Mouse (Mus musculus) layer of hippocampus, adult 11-12 months (tissue): Measurements from ENCODE around the gene Uhrf1.

ENCODE experiments used
- DNase-seq: peaks from one replicate; pipeline ENCODE4 v3.0.0; 2022; ENCODE audit warnings: low spot score

The Uhrf1 gene

GRCm38 (mm10) chr17:56275842-56276480 is 27.2 kb upstream of the Uhrf1 start:
- no peak for DNase-seq

GRCm38 (mm10) chr17:56276643-56277566 is 26.2 kb upstream of the Uhrf1 start, which contains the start of gene Ticam1:
Gene Ticam1 (minus strand): TSS chr17:56276786.
- DNase-seq: peak; percentile 87

GRCm38 (mm10) chr17:56277567-56277893 is 25.6 kb upstream of the Uhrf1 start:
- DNase-seq: no peak

GRCm38 (mm10) chr17:56278340-56278739 is 24.8 kb upstream of the Uhrf1 start:
- no peak for DNase-seq

- DNase-seq: no peak
These were observed 23.5 kb upstream of the Uhrf1 start for GRCm38 (mm10) chr17:56279481-56280155.

- no peak for DNase-seq
These were observed 21.9 kb upstream of the Uhrf1 start for GRCm38 (mm10) chr17:56281193-56281592.

GRCm38 (mm10) chr17:56282802-56283201 is 20.3 kb upstream of the Uhrf1 start:
- DNase-seq: no peak

- DNase-seq: no peak
These were observed 19.8 kb upstream of the Uhrf1 start for GRCm38 (mm10) chr17:56283316-56283715.

- DNase-seq: no peak
These were observed 17.1 kb upstream of the Uhrf1 start for GRCm38 (mm10) chr17:56285995-56286394.

GRCm38 (mm10) chr17:56287830-56288229 is 15.3 kb upstream of the Uhrf1 start:
- DNase-seq: no peak

- DNase-seq: no peak
These were observed 14.3 kb upstream of the Uhrf1 start for GRCm38 (mm10) chr17:56288866-56289265.

- no peak for DNase-seq
These were observed 13.5 kb upstream of the Uhrf1 start for GRCm38 (mm10) chr17:56289371-56290331.

- peak; percentile 85 for DNase-seq
These were observed 12.5 kb upstream of the Uhrf1 start for GRCm38 (mm10) chr17:56290388-56291170.

- DNase-seq: peak; percentile 81
These were observed 12.0 kb upstream of the Uhrf1 start for GRCm38 (mm10) chr17:56291171-56291511.

GRCm38 (mm10) chr17:56291826-56292475 is 11.2 kb upstream of the Uhrf1 start:
- no peak for DNase-seq

- DNase-seq: no peak
These were observed 10.4 kb upstream of the Uhrf1 start, which contains the start of gene Plin3 for GRCm38 (mm10) chr17:56292531-56293222. Gene Plin3 (minus strand): TSS chr17:56292873.

- DNase-seq: no peak
These were observed 9.8 kb upstream of the Uhrf1 start for GRCm38 (mm10) chr17:56293291-56293690.

- DNase-seq: no peak
These were observed 8.9 kb upstream of the Uhrf1 start for GRCm38 (mm10) chr17:56294241-56294640.

- DNase-seq: no peak
These were observed 6.9 kb upstream of the Uhrf1 start for GRCm38 (mm10) chr17:56296201-56296600.

GRCm38 (mm10) chr17:56298238-56298637 is 4.9 kb upstream of the Uhrf1 start:
- DNase-seq: no peak
